Mouse (Mus musculus): ENCODE data around the gene Rnaseh2c. TPM values are rescaled to one million over a fixed set of nuclear protein-coding genes. Genes with fewer than 3 reads are reported as not detected.

Rnaseh2c gene
- polyA plus RNA-seq, 1 experiment from 2014 or later, result 143 TPM

- Histone ChIP-seq H3K4me3 (no peak overlapping the region), H3K9ac (no peak overlapping the region), H3K9me3 (no peaks in the 10 kb centered on the region), H3K27me3 (no peaks in the 10 kb centered on the region), H3K27ac (no peak overlapping the region), H3K4me1 (no peaks in the 10 kb centered on the region), H3K4me2 (no peak overlapping the region), H3K36me3 (no peaks in the 10 kb centered on the region)
- WGBS, result 74% methylated on average over 6 of the region's 6 CpGs
- no peak for ATAC-seq (ENCODE audit: borderline replicate concordance, extremely low read depth, low FRiP score, low TSS enrichment)
These were observed 20.9 kb upstream of the Rnaseh2c start for GRCm38 (mm10) chr19:5580776-5581175.

- H3K27me3 ChIP-seq, result no peaks in the 10 kb centered on the region
- no peaks in the 10 kb centered on the region for H3K9me3 ChIP-seq
- H3K9ac ChIP-seq, result no peak overlapping the region
- no peaks in the 10 kb centered on the region for H3K36me3 ChIP-seq
- 65% methylated on average over 2 of the region's 2 CpGs for WGBS
- no peak overlapping the region for H3K4me3 ChIP-seq
- no peak for ATAC-seq (ENCODE audit: borderline replicate concordance, extremely low read depth, low FRiP score, low TSS enrichment)
- no peak overlapping the region for H3K27ac ChIP-seq
- H3K4me1 ChIP-seq, result no peaks in the 10 kb centered on the region
- no peak overlapping the region for H3K4me2 ChIP-seq
These were observed 19.7 kb upstream of the Rnaseh2c start for GRCm38 (mm10) chr19:5581995-5582394.

- Histone ChIP-seq H3K4me3 (no peak overlapping the region), H3K9me3 (no peaks in the 10 kb centered on the region), H3K9ac (no peak overlapping the region), H3K4me1 (no peaks in the 10 kb centered on the region), H3K4me2 (no peak overlapping the region), H3K27me3 (no peaks in the 10 kb centered on the region), H3K36me3 (no peaks in the 10 kb centered on the region), H3K27ac (no peak overlapping the region)
- ATAC-seq (ENCODE audit: borderline replicate concordance, extremely low read depth, low FRiP score, low TSS enrichment), result no peak
- 68% methylated on average over 9 of the region's 9 CpGs for WGBS
These were observed 12.5 kb upstream of the Rnaseh2c start for GRCm38 (mm10) chr19:5589159-5589558.

GRCm38 (mm10) chr19:5591888-5592287, 9.8 kb upstream of the Rnaseh2c start:
- no peaks in the 10 kb centered on the region for H3K4me1 ChIP-seq
- no peak overlapping the region for H3K9ac ChIP-seq
- no peak overlapping the region for H3K4me2 ChIP-seq
- 85% methylated on average over 6 of the region's 6 CpGs for WGBS
- H3K4me3 ChIP-seq, result no peak overlapping the region
- H3K27ac ChIP-seq, result no peak overlapping the region
- H3K9me3 ChIP-seq, result no peaks in the 10 kb centered on the region
- ATAC-seq (ENCODE audit: borderline replicate concordance, extremely low read depth, low FRiP score, low TSS enrichment), result no peak
- no peaks in the 10 kb centered on the region for H3K27me3 ChIP-seq
- H3K36me3 ChIP-seq, result no peaks in the 10 kb centered on the region

- no peak overlapping the region for H3K27ac ChIP-seq
- no peak overlapping the region for H3K4me3 ChIP-seq
- H3K4me1 ChIP-seq, result peaks cover 19% of the 10 kb centered on the region
- H3K9me3 ChIP-seq, result no peaks in the 10 kb centered on the region
- no peaks in the 10 kb centered on the region for H3K27me3 ChIP-seq
- no peak for ATAC-seq (ENCODE audit: borderline replicate concordance, extremely low read depth, low FRiP score, low TSS enrichment)
- H3K9ac ChIP-seq, result no peak overlapping the region
- H3K36me3 ChIP-seq, result peaks cover 15% of the 10 kb centered on the region
- WGBS, result 72% methylated on average over 4 of the region's 4 CpGs
- H3K4me2 ChIP-seq, result no peak overlapping the region
These were observed 2.4 kb upstream of the Rnaseh2c start for GRCm38 (mm10) chr19:5599224-5599623.

- H3K4me3 ChIP-seq, result no peak overlapping the region
These were observed 2.0 kb downstream of the Rnaseh2c start for GRCm38 (mm10) chr19:5603664-5604063.

GRCm38 (mm10) chr19:5605126-5605525, 3.5 kb downstream of the Rnaseh2c start:
- no peak overlapping the region for H3K27ac ChIP-seq
- H3K4me3 ChIP-seq, result no peak overlapping the region
- H3K4me1 ChIP-seq, result peaks cover 29% of the 10 kb centered on the region
- WGBS, result 92% methylated on average over 7 of the region's 7 CpGs
- peaks cover 62% of the 10 kb centered on the region for H3K36me3 ChIP-seq
- no peak overlapping the region for H3K4me2 ChIP-seq
- H3K27me3 ChIP-seq, result no peaks in the 10 kb centered on the region
- H3K9ac ChIP-seq, result no peak overlapping the region
- H3K9me3 ChIP-seq, result no peaks in the 10 kb centered on the region
- no peak for ATAC-seq (ENCODE audit: borderline replicate concordance, extremely low read depth, low FRiP score, low TSS enrichment)

More at GRCm38 (mm10) chr19:5603664-5604063, 2.0 kb downstream of the Rnaseh2c start:
- peaks cover 60% of the 10 kb centered on the region for H3K36me3 ChIP-seq
- no peak overlapping the region for H3K27ac ChIP-seq
- no peak overlapping the region for H3K9ac ChIP-seq
- no peaks in the 10 kb centered on the region for H3K27me3 ChIP-seq
- H3K4me2 ChIP-seq, result no peak overlapping the region
- ATAC-seq (ENCODE audit: borderline replicate concordance, extremely low read depth, low FRiP score, low TSS enrichment), result no peak
- 92% methylated on average over 7 of the region's 7 CpGs for WGBS
- H3K4me1 ChIP-seq, result peaks cover 22% of the 10 kb centered on the region
- H3K9me3 ChIP-seq, result no peaks in the 10 kb centered on the region

- Histone ChIP-seq H3K4me2 (no peak overlapping the region), H3K27me3 (no peaks in the 10 kb centered on the region), H3K9ac (no peak overlapping the region), H3K4me3 (no peak overlapping the region), H3K36me3 (peaks cover 62% of the 10 kb centered on the region), H3K9me3 (no peaks in the 10 kb centered on the region), H3K4me1 (peaks cover 39% of the 10 kb centered on the region), H3K27ac (no peak overlapping the region)
- 78% methylated on average over 8 of the region's 8 CpGs for WGBS
- no peak for ATAC-seq (ENCODE audit: borderline replicate concordance, extremely low read depth, low FRiP score, low TSS enrichment)
These were observed 4.5 kb downstream of the Rnaseh2c start for GRCm38 (mm10) chr19:5606196-5606595.

GRCm38 (mm10) chr19:5607705-5608410, 6.2 kb downstream of the Rnaseh2c start:
- no peak overlapping the region for H3K4me3 ChIP-seq
- ATAC-seq (ENCODE audit: borderline replicate concordance, extremely low read depth, low FRiP score, low TSS enrichment), result no peak
- no peak overlapping the region for H3K27ac ChIP-seq
- H3K4me1 ChIP-seq, result peaks cover 33% of the 10 kb centered on the region
- no peaks in the 10 kb centered on the region for H3K27me3 ChIP-seq
- H3K9me3 ChIP-seq, result no peaks in the 10 kb centered on the region
- H3K9ac ChIP-seq, result 0 out of 2 replicates have a peak overlapping the region, but pooled peaks have one; percentile 3
- peaks cover 60% of the 10 kb centered on the region for H3K36me3 ChIP-seq
- WGBS, result 92% methylated on average over 26 of the region's 26 CpGs
- no peak overlapping the region for H3K4me2 ChIP-seq

- peaks cover 52% of the 10 kb centered on the region for H3K36me3 ChIP-seq
- WGBS, result 94% methylated on average over 13 of the region's 13 CpGs
- H3K9ac ChIP-seq, result peak overlapping the region; percentile 79; the same call in 1 of the 2 replicates
These were observed 7.0 kb downstream of the Rnaseh2c start for GRCm38 (mm10) chr19:5608707-5609106.

GRCm38 (mm10) chr19:5609171-5609546, 7.5 kb downstream of the Rnaseh2c start:
- Histone ChIP-seq H3K4me2 (peak overlapping the region; percentile 70), H3K36me3 (peaks cover 47% of the 10 kb centered on the region), H3K4me3 (peak overlapping the region; percentile 78), H3K27ac (peak overlapping the region; percentile 99), H3K9me3 (no peaks in the 10 kb centered on the region), H3K4me1 (peaks cover 21% of the 10 kb centered on the region), H3K9ac (peak overlapping the region; percentile 79), H3K27me3 (no peaks in the 10 kb centered on the region)
- no peak for ATAC-seq (ENCODE audit: borderline replicate concordance, extremely low read depth, low FRiP score, low TSS enrichment)
- 43% methylated on average over 10 of the region's 10 CpGs for WGBS

More at GRCm38 (mm10) chr19:5608707-5609106, 7.0 kb downstream of the Rnaseh2c start:
- Histone ChIP-seq H3K9me3 (no peaks in the 10 kb centered on the region), H3K4me2 (peak overlapping the region; percentile 70), H3K27ac (no peak overlapping the region), H3K4me1 (peaks cover 25% of the 10 kb centered on the region), H3K4me3 (peak overlapping the region; percentile 78), H3K27me3 (no peaks in the 10 kb centered on the region)
- ATAC-seq (ENCODE audit: borderline replicate concordance, extremely low read depth, low FRiP score, low TSS enrichment), result no peak

GRCm38 (mm10) chr19:5609547-5610404, 8.1 kb downstream of the Rnaseh2c start, which contains the start of gene Kat5:
Kat5 (minus strand) TSS chr19:5610237.
- H3K4me3 ChIP-seq, result peak within 1 kb of the TSS; percentile 78
- 1% methylated on average over 55 of the region's 55 CpGs for WGBS
- peak within 1 kb of the TSS; percentile 70 for H3K4me2 ChIP-seq
- H3K9me3 ChIP-seq, result no peaks in the 10 kb centered on the region
- peaks cover 21% of the 10 kb centered on the region for H3K4me1 ChIP-seq
- peak; percentile 92 for ATAC-seq (ENCODE audit: borderline replicate concordance, extremely low read depth, low FRiP score, low TSS enrichment)
- H3K36me3 ChIP-seq, result peaks cover 41% of the 10 kb centered on the region
- H3K27me3 ChIP-seq, result no peaks in the 10 kb centered on the region
- H3K9ac ChIP-seq, result peak within 1 kb of the TSS; percentile 79
- H3K27ac ChIP-seq, result peak within 1 kb of the TSS; percentile 99

Measured in lung, embryonic 15.5 days (tissue).